Mouse (Mus musculus): ENCODE measurements around the gene Zkscan6. TPM values are rescaled to one million over a fixed set of nuclear protein-coding genes. Genes with fewer than 3 reads are reported as not detected.

Zkscan6 gene
- total RNA-seq (2022), result 10 to 100 TPM; 14.6 to 16.0 (median 15.5) TPM

GRCm38 (mm10) chr11:65806909-65807504, at the start of gene Zkscan6:
TSS of gene Zkscan6 (plus strand) at chr11:65807175.
- DNase-seq (ENCODE audit: low spot score in 2 of 2), result peak; percentile 81 to 84

GRCm38 (mm10) chr11:65759350-65759749, 47.6 kb upstream of the Zkscan6 start:
- no peak for DNase-seq (ENCODE audit: low spot score in 2 of 2)

- no peak for DNase-seq (ENCODE audit: low spot score in 2 of 2)
These were observed 46.1 kb upstream of the Zkscan6 start for GRCm38 (mm10) chr11:65760912-65761311.

GRCm38 (mm10) chr11:65768445-65768844, 38.5 kb upstream of the Zkscan6 start:
- no peak for DNase-seq (ENCODE audit: low spot score in 2 of 2)

GRCm38 (mm10) chr11:65769990-65770389, 37.0 kb upstream of the Zkscan6 start:
- no peak for DNase-seq (ENCODE audit: low spot score in 2 of 2)

GRCm38 (mm10) chr11:65771546-65771945, 35.4 kb upstream of the Zkscan6 start:
- DNase-seq (ENCODE audit: low spot score in 2 of 2), result no peak

GRCm38 (mm10) chr11:65773535-65773934, 33.4 kb upstream of the Zkscan6 start:
- no peak for DNase-seq (ENCODE audit: low spot score in 2 of 2)

GRCm38 (mm10) chr11:65773946-65774656, 32.9 kb upstream of the Zkscan6 start:
- no peak for DNase-seq (ENCODE audit: low spot score in 2 of 2)

GRCm38 (mm10) chr11:65776906-65777611, 29.9 kb upstream of the Zkscan6 start:
- DNase-seq (ENCODE audit: low spot score in 2 of 2), result no peak

- no peak for DNase-seq (ENCODE audit: low spot score in 2 of 2)
These were observed 29.2 kb upstream of the Zkscan6 start for GRCm38 (mm10) chr11:65777810-65778209.

GRCm38 (mm10) chr11:65779066-65779465, 27.9 kb upstream of the Zkscan6 start:
- DNase-seq (ENCODE audit: low spot score in 2 of 2), result no peak

- DNase-seq (ENCODE audit: low spot score in 2 of 2), result no peak
These were observed 27.4 kb upstream of the Zkscan6 start for GRCm38 (mm10) chr11:65779578-65779977.

- DNase-seq (ENCODE audit: low spot score in 2 of 2), result no peak
These were observed 25.4 kb upstream of the Zkscan6 start for GRCm38 (mm10) chr11:65781596-65781995.

- no peak for DNase-seq (ENCODE audit: low spot score in 2 of 2)
These were observed 20.8 kb upstream of the Zkscan6 start for GRCm38 (mm10) chr11:65786160-65786559.

GRCm38 (mm10) chr11:65787421-65788151, 19.4 kb upstream of the Zkscan6 start:
- no peak for DNase-seq (ENCODE audit: low spot score in 2 of 2)

GRCm38 (mm10) chr11:65788154-65788553, 18.8 kb upstream of the Zkscan6 start, which contains the start of gene Map2k4:
TSS of gene Map2k4 (minus strand) at chr11:65788297.
- peak; percentile 69 to 87 for DNase-seq (ENCODE audit: low spot score in 2 of 2)

- no peak for DNase-seq (ENCODE audit: low spot score in 2 of 2)
These were observed 12.4 kb upstream of the Zkscan6 start for GRCm38 (mm10) chr11:65794428-65795219.

- DNase-seq (ENCODE audit: low spot score in 2 of 2), result no peak
These were observed 11.1 kb upstream of the Zkscan6 start for GRCm38 (mm10) chr11:65795896-65796295.

- peak; percentile 80 to 84 for DNase-seq (ENCODE audit: low spot score in 2 of 2)
These were observed 5.1 kb upstream of the Zkscan6 start for GRCm38 (mm10) chr11:65801899-65802298.

- no peak for DNase-seq (ENCODE audit: low spot score in 2 of 2)
These were observed 562 bp upstream of the Zkscan6 start for GRCm38 (mm10) chr11:65806321-65806904.
